Mouse (Mus musculus) NIH3T3 (cell line): ENCODE results near the gene Eif2ak4.

Experiments used
- DNase-seq: peaks from one replicate; pipeline ENCODE4 v3.0.0-alpha.2; 2012; ENCODE audit warnings: low read depth

The Eif2ak4 gene

DNA sequence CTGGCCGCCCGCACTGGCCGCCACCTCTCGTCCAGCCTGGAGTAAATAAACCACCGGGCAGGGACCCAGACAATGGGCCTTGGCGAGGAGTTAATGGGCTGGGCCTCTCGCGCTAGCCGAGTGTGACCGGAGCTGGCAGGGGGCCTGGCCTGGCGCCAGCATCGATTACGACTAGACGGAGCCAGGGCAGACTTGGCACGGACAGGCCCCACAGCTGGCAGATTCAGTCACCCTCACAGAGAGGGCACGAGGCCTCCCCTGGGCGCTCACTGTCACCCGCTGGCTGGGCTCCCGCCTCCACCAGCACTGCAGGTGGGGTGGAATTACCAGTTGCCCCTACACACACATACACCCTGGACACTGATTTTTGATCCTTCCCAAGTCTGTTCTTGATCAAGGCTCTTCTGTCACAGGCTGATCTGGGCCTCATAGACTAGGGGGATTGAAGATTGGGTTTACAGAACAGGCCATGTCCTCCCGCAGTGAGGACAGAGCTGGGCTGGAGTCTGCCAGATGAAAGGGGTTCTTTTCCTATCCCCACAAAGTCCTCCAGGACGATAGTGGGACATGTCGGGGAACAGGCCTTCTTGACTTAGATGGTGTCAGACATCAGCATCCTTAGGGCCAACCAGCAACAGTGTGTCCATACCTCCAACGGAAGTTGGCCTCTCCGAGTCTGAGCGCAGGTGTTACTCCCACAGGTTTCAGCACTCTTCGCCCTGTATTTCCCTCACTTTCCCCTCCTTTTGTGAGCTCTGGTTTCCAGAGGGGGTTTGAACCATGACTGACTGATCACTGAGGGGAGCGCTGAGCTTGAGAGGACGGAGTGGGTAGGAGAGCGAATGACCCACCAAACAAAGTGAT, 122.3 kb downstream of the Eif2ak4 start:
- DNase-seq = peak; percentile 46

DNA sequence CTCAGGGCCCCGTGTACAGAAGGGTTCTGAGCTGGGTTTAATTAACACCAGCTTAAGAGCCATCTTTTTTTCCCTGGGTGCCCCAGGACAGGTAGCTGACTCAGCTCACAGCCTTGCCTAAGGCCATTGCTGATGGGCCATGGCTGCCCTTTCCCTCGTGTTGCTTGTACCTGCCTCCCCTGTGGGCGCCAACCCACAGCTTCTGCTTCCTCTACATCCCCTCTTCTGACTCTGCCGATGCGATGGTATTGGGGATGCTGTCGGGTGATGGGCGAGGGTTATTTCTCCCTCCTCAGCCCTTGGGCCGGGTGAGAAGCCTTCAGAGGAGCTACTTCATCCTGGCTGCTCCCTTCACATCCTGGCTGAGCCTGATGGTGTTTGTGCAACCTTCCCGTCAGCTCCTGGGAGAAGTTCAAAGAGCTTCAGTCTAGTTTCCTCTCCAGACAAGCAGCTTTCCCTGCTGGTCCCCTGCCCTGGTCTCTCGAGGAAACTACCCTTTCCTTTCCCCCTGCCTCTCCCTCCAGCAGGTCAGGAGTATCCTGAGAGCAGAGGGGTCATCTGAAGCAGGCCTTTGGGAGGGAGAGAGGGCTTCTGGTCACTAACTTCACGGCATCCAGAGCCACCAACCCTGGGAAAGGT, 123.5 kb downstream of the Eif2ak4 start:
- peak; percentile 23 for DNase-seq

DNA sequence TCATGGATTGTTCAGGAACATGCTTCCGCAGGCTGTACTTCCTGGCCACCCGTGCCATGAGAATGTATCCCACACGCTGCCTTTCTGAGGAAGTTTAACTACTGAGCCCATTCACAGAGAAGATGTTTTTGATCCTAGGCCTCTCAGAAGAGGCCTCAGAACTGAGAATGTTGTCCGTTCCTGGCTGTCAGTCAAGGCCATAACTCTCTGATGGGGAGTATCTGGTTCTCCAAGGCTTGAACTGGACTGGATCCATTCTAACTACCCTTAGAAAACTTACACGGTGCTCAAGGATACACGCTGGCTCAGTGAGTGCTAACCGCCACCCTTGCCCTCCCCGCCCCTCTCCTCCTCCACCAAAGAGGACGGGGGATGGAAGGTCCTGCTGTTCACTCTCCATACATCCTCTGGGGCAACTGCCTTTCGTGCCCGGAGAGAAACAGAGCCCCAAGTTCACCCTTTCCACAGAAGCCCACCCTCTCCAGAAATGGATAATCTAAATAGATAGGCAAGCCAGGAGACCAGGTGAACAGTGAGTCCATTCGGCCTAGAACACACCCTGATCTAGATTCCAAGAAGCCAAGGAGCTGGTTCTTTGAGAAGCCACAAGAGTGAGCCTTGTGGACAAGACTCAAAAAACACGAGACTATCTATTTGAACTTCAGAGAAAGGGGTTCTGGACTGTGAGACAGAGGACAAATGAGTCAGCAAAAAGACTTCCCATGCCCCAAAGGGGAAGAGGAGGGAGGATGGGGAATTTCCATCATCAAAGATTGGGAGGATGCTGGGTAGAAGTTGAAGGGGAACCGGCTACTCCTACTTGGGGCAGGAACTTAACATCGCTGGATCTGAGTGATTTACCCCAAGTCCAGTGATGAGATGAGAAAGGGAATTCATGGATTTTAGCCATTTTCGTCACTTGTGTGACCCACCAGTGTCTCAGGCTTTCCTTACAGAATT, 124.3 kb downstream of the Eif2ak4 start:
- DNase-seq = peak; percentile 26

DNA sequence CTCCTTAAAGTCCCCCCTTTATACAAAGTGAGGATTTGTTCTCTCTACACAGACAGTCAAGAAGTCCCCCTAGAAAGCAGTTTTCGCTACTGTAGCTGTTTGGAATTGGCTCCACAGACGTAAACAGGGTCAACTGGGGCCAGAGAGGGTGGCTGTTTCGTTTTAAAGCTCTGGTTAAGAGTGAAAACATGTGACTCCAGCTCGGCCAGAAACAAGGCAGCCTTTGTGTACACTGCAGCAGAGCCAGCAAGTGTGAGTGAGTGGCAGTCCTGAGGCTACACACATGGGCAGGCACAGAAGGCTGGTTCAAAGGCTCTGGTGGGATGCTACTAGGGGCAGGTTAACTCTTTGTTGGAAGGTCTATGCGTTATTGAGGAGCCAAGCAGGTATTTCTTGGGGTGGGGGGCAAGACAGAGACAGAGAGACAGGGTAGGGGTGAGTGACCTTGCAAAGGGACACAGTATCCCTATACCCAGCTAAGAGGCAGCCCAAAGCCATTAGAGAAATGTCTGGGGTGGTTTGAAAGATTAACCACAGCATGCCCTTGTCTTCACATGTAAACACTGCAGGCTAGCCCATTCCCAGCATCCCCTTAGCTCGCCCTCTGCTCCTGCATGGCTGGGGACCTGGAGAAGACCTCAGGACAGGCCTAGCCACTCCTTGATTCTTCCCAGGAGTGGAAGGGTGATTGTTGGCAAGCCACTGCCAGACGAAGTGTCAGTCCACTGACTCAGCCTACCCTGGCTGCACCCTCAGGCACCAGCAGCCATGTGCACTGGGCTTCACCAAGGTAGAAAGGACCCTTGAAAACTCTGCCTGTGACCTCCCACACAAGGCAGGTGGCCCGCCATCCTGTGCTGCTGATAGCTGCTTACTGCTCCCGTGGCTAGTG, 131.9 kb downstream of the Eif2ak4 start:
- DNase-seq = peak; percentile 86

DNA sequence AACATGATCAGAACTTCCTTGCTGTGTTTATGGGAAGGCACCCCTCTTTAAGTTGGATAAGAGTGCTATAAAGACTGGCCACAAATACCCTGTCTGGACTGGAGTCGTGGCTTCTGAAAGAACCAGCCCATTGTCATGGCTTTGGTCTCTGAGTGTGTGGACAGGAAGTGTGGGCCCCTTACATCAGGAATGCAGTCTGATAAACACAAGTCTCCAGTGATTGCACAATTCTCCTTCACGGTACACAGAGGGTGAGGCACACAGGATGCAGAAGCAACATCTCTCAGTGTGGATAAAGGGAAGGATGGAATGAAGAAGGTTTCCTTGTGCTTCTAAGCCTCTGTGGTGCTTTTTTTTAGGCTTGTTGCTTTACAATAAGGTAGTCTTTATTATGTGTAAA, 133.8 kb downstream of the Eif2ak4 start:
- DNase-seq = peak; percentile 52

DNA sequence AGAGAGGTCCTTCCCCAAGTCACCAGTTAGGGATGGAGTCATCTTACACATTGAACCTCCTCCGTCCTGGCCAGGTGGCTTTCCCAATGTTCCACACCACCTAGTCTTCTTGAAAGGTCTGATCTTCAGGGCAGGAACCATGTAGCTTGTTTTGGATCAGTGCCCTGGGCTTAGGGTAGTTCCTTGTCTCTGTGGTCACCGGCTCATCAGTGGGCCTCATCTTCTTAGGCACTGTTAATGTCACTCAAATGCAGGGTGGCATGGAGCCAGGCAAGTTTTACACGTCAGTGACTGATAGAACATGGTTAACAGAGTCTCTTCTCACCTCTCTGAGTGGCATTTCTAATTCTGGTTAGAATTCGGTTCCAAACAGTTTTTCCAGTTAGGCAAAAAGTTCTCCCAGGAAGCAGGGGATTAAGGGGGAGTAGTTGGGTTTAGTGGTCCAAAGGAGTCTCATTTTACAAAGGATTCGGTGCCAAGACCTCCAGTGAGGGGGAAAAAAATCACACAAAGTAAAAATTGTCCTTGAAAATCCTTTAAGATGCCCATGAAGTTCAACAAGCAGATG, 134.8 kb downstream of the Eif2ak4 start:
- DNase-seq = peak; percentile 51

DNA sequence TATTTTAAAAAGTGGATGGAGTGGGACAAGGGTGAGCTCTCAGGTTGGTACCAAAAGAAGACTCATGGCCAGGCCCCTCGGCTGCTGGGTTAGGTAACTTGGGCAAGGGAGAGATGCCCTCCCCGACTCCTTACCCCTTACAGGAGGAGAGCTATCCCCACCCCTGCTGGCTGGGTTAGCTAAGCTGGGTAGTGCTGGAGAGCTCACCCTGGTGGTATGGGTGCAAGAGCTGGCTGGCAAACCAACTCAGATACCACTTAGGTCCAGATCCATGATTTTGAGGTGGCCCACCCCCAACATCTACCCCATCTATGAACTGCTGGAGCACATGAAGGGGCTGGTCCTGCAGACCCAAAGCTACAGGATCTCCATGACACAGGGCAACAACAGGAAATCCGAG, 136.4 kb downstream of the Eif2ak4 start:
- DNase-seq = no peak
